Mouse (Mus musculus) liver, adult 2 months (tissue): ENCODE results near the gene Mdga1.

Source experiments
- CTCF ChIP-seq: fragments of 200-500 bp; IDR thresholded peaks from 2 replicates; pipeline ENCODE4 v1.5.1; 2011; ENCODE audit warnings: low read depth, low read length, control low read depth
- POLR2A ChIP-seq: fragments of 200-500 bp; IDR thresholded peaks from 2 replicates; pipeline ENCODE4 v1.6.1; 2011; ENCODE audit warnings: low read length, control low read depth; ENCODE audit not compliant: insufficient read depth; ENCODE audit errors: extremely low read depth

GRCm38 (mm10) chr17:29890451-29891110 is 79.3 kb downstream of the Mdga1 start:
- TF ChIP-seq CTCF, result no peak
- TF ChIP-seq POLR2A, result no peak
